Mouse (Mus musculus) lung, adult 2 months (tissue): ENCODE measurements around the gene Fgr. TPM values are rescaled to one million over a fixed set of nuclear protein-coding genes. Genes with fewer than 3 reads are reported as not detected.

ENCODE experiments used
- DNase-seq: peaks from one replicate; pipeline ENCODE4 v3.0.0; 2022
- H3K4me1 ChIP-seq: fragments of 200-500 bp; 2 replicates; pipeline ENCODE4 v1.6.1; 2011; ENCODE audit warnings: low read length; ENCODE audit not compliant: control insufficient read depth, insufficient read depth
- H3K4me3 ChIP-seq: fragments of 200-500 bp; replicated peaks from 2 replicates; pipeline ENCODE3; 2011; ENCODE audit warnings: low read depth, mild to moderate bottlenecking, control low read depth, low read length; ENCODE audit errors: extremely low read depth
- CTCF ChIP-seq: fragments of 200-500 bp; IDR thresholded peaks from 2 replicates; pipeline ENCODE4 v1.5.1; 2011; ENCODE audit warnings: mild to moderate bottlenecking, low read length, control low read depth; ENCODE audit not compliant: insufficient read depth
- POLR2A ChIP-seq: fragments of 200-500 bp; IDR thresholded peaks from 2 replicates; pipeline ENCODE4 v1.6.1; 2011; ENCODE audit warnings: low read depth, mild to moderate bottlenecking, control low read depth, low read length, borderline replicate concordance; ENCODE audit errors: extremely low read depth
- WGBS: fragments of 180-500 bp; shearing (Covaris S2); methylation state at CpG from one replicate; pipeline ENCODE4 v1.1.7; 2018; 5-methylcytosine and 5-hydroxymethylcytosine counted together
- polyA plus RNA-seq: library from polyadenylated mRNA; depleted of rRNA; stranded (reverse); fragments of >200 nt; gene quantifications from 2 replicates; pipeline ENCODE4 v1.2.3, GENCODE M21; 2012; rRNA removed

The Fgr gene
- polyA plus RNA-seq, 1 experiment, result 19.1 TPM

- H3K4me1 ChIP-seq, result peaks cover 18% of the 10 kb centered on the region
- TF ChIP-seq CTCF (no peak), POLR2A (no peak)
- H3K4me3 ChIP-seq, result no peak overlapping the region
- no peak for DNase-seq
- WGBS, result 57% methylated on average over 19 of the region's 19 CpGs
These were observed 75.4 kb downstream of the Fgr start for GRCm38 (mm10) chr4:133049071-133049920.

DNA sequence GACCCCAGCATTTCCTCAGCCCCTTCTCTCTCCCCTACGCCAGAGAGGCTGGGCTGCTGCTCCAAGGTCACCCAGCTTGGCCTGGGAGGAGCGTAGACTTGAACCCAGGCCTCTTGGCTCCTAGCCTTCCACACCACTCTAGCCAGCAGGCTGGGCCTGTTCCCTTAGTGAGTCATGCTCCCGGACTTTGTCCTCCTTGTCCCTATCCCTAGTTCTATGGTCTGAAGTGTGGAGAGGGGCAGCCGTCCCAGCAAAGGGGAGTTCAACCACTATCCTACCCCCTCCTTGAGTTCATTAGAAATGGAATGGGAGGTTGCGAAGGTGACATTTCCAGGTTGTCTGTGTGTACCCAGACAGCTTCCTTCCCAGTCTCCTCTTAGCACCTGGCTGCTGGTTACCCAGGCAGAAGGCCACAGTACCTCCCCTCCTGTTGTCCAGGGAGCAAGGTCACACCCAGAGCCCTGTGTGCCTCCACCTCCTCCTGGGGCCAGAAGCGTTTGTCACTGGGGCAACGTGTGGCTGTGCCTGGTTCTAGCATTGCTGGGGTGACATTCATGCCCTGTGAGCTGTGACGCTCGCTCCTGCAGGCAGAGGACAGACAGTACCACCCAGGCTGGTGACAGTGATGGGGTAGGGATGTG, 76.4 kb downstream of the Fgr start:
- H3K4me3 ChIP-seq, result no peak overlapping the region
- peaks cover 15% of the 10 kb centered on the region for H3K4me1 ChIP-seq
- TF ChIP-seq POLR2A, result no peak
- no peak for TF ChIP-seq CTCF
- DNase-seq, result no peak
- WGBS, result 55% methylated on average over 9 of the region's 9 CpGs

- WGBS, result 64% methylated on average over 6 of the region's 6 CpGs
These were observed 77.1 kb downstream of the Fgr start for GRCm38 (mm10) chr4:133050837-133051549.

DNA sequence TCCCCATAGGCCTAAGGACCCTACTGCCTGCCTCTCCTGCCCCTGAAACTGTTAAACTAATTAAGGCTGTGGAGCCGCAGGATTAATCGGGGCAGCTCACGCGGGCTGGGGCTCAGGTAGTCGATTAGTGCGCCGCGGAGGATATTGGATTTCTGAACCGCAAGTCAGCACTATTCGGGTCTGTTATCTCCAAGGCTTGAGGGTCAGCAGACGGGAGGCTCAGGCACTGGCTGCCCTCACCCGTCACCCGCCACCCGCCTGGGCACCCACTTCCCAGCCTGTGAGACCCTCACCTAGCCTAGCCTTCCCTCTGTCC, 77.6 kb downstream of the Fgr start:
- WGBS, result 71% methylated on average over 14 of the region's 14 CpGs
- H3K4me3 ChIP-seq, result no peak overlapping the region
- DNase-seq, result no peak
- no peak for TF ChIP-seq CTCF
- TF ChIP-seq POLR2A, result no peak
- H3K4me1 ChIP-seq, result peaks cover 22% of the 10 kb centered on the region

More at GRCm38 (mm10) chr4:133050837-133051549, 77.1 kb downstream of the Fgr start:
- no peak for TF ChIP-seq POLR2A
- no peak for TF ChIP-seq CTCF
- no peak overlapping the region for H3K4me3 ChIP-seq
- no peak for DNase-seq
- peaks cover 19% of the 10 kb centered on the region for H3K4me1 ChIP-seq

Other genes with a start within 250 kb of the Fgr start
- 8.7 and 10.4 TPM in 2 replicates for gene Xkr8, start 241.5 kb upstream of the Fgr start, polyA plus RNA-seq
- 4.7 and 6.6 TPM in 2 replicates for gene Smpdl3b, start 216.8 kb upstream of the Fgr start, polyA plus RNA-seq
- 9.7 and 9.9 TPM in 2 replicates for gene Rpa2, start 205.8 kb upstream of the Fgr start, polyA plus RNA-seq
- 13.6 and 16.5 TPM in 2 replicates for gene Themis2, start 177.7 kb upstream of the Fgr start, polyA plus RNA-seq
- 20.9 and 29.9 TPM in 2 replicates for gene Ppp1r8, start 130.9 kb upstream of the Fgr start, polyA plus RNA-seq
- 22.0 and 28.3 TPM in 2 replicates for gene Stx12, start 89.6 kb upstream of the Fgr start, polyA plus RNA-seq
- gene Fam76a, start 51.5 kb upstream of the Fgr start, polyA plus RNA-seq, result 19.2 and 21.9 TPM in 2 replicates
- gene Ahdc1, start 37.2 kb downstream of the Fgr start, polyA plus RNA-seq, result 25.8 and 28.7 TPM in 2 replicates
- gene Wasf2, start 156.4 kb downstream of the Fgr start, polyA plus RNA-seq, result 91.7 and 109 TPM in 2 replicates
- gene Cd164l2, start 238.0 kb downstream of the Fgr start, polyA plus RNA-seq, result 2.8 and 4.3 TPM in 2 replicates
- gene Gpr3, start 238.4 kb downstream of the Fgr start, polyA plus RNA-seq, result 0.18 and 0.60 TPM in 2 replicates